Mouse (Mus musculus) intestine, postnatal 0 days (tissue): Measurements from ENCODE around the gene Olfr370. TPM values are rescaled to one million over a fixed set of nuclear protein-coding genes. Genes with fewer than 3 reads are reported as not detected.
"Not testable (repeated sequence)": the region's sequence is repeated elsewhere in the genome, so short reads cannot be mapped to it uniquely, and the experiment has no call there.

ENCODE experiments used
- ATAC-seq: fragments of 200-750 bp; cut with Nextera tagmentation; 2 replicates; pipeline ENCODE4 v1.8.0; 2017; ENCODE audit warnings: mild to moderate bottlenecking, moderate TSS enrichment, moderate library complexity
- H3K27ac ChIP-seq: fragments of 300-500 bp; sonication (generic); 2 replicates; pipeline ENCODE4 v1.5.1; 2014; ENCODE audit warnings: mild to moderate bottlenecking, low read depth, low read length, moderate library complexity
- H3K27me3 ChIP-seq: fragments of 300-500 bp; sonication (generic); replicated peaks from 2 replicates; pipeline ENCODE4 v1.6.1; 2014; ENCODE audit warnings: low read length, mixed read lengths; ENCODE audit not compliant: control insufficient read depth, insufficient read depth
- H3K36me3 ChIP-seq: fragments of 300-500 bp; sonication (generic); 2 replicates; pipeline ENCODE4 v1.6.1; 2014; ENCODE audit warnings: mild to moderate bottlenecking, moderate library complexity; ENCODE audit not compliant: control insufficient read depth, insufficient read depth
- H3K4me1 ChIP-seq: fragments of 300-500 bp; sonication (generic); replicated peaks from 2 replicates; pipeline ENCODE4 v1.6.1; 2014; ENCODE audit warnings: antibody characterized with exemption, low read length, mixed read lengths; ENCODE audit not compliant: control insufficient read depth, insufficient read depth
- H3K4me2 ChIP-seq: fragments of 300-500 bp; sonication (generic); replicated peaks from 2 replicates; pipeline ENCODE4 v1.6.1; 2014; ENCODE audit warnings: low read depth, mild to moderate bottlenecking, moderate library complexity
- H3K4me3 ChIP-seq: fragments of 300-500 bp; sonication (generic); 2 replicates; pipeline ENCODE4 v1.5.1; 2014; ENCODE audit warnings: low read depth, low read length
- H3K9ac ChIP-seq: fragments of 300-500 bp; sonication (generic); 2 replicates; pipeline ENCODE4 v1.6.1; 2014; ENCODE audit warnings: mild to moderate bottlenecking, low read depth, low read length
- H3K9me3 ChIP-seq: fragments of 300-500 bp; sonication (generic); 2 replicates; pipeline ENCODE4 v1.6.1; 2016; ENCODE audit warnings: mixed run types; ENCODE audit not compliant: control insufficient read depth
- CTCF ChIP-seq: sonication (generic); IDR thresholded peaks from 2 replicates; pipeline ENCODE4 v1.5.1; 2016; ENCODE audit warnings: low read depth, mild to moderate bottlenecking, control low read depth, antibody characterized with exemption, moderate library complexity
- WGBS: fragments of 180-500 bp; shearing (Covaris S2); extraction: QIAGEN DNeasy Blood & Tissue Kit; methylation state at CpG from one replicate; pipeline ENCODE4 v1.1.7; 2014; 5-methylcytosine and 5-hydroxymethylcytosine counted together
- polyA plus RNA-seq: library from polyadenylated mRNA; unstranded; fragments of >200 nt; fragmentation: Nextera tagmentation; extraction: Ambion mirVana; gene quantifications from 2 replicates; pipeline ENCODE4 v1.2.1, GENCODE M21; 2015

Gene Olfr370
- polyA plus RNA-seq, result not detected in 2 replicates

DNA sequence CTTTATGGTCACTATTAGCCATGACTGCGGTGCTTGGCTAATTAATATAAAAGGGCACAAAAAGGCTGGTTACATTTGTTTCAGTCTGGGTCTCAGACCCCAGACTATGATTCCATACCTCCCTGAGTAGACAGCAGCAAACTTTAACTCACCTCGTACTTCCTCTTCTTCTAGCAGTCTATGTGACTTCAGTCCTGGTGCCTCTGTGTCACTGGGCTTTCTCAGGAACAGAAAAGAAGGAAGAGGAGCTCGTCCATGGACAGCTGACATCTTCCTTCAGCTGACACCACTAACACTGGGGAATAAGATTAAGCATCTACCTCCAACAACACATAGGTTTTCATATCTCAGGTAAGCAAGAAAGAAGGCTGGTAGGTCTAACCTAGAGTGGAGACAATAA lies at the start of gene Olfr370:
Gene Olfr370 (plus strand): TSS at position 45 of the 400 bp plus-strand sequence.
- no peaks in the 10 kb centered on the region for H3K9me3 ChIP-seq
- WGBS, result 80% methylated on average over 3 of the region's 3 CpGs

DNA sequence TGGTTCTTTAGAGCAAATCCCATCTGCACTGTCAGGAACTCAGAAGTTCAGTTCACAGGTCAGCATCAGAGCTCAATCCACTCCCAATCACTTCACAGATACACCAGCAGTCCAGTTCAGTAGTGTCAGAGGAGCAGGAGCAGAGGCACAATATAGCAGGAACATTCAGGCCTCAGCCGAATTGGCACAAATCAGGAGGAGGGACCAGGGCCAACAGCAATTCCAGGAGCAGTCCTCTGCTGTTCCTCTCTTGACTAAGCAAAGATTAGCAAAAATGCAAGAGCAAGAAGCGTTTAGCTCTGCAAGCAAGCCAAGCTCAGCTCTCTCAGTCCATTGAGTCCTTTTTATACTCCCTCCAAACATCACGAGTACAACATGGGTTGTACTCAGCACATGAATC lies 23.9 kb upstream of the Olfr370 start:
- TF ChIP-seq CTCF, result no peak
- Histone ChIP-seq H3K36me3 (no peaks in the 10 kb centered on the region), H3K27me3 (no peaks in the 10 kb centered on the region), H3K9me3 (no peaks in the 10 kb centered on the region), H3K9ac (no peak overlapping the region), H3K4me1 (no peaks in the 10 kb centered on the region), H3K4me3 (no peak overlapping the region), H3K4me2 (no peak overlapping the region), H3K27ac (no peak overlapping the region)
- no peak for ATAC-seq
- 80% methylated on average over 3 of the region's 3 CpGs for WGBS

More for the DNA sequence above, at the start of gene Olfr370:
- ATAC-seq, result no peak
- no peaks in the 10 kb centered on the region for H3K27me3 ChIP-seq
- no peak within 1 kb of the TSS for H3K9ac ChIP-seq
- H3K4me1 ChIP-seq, result no peaks in the 10 kb centered on the region
- H3K27ac ChIP-seq, result no peak within 1 kb of the TSS
- H3K4me3 ChIP-seq, result no peak within 1 kb of the TSS
- no peak within 1 kb of the TSS for H3K4me2 ChIP-seq
- no peaks in the 10 kb centered on the region for H3K36me3 ChIP-seq
- no peak for TF ChIP-seq CTCF

DNA sequence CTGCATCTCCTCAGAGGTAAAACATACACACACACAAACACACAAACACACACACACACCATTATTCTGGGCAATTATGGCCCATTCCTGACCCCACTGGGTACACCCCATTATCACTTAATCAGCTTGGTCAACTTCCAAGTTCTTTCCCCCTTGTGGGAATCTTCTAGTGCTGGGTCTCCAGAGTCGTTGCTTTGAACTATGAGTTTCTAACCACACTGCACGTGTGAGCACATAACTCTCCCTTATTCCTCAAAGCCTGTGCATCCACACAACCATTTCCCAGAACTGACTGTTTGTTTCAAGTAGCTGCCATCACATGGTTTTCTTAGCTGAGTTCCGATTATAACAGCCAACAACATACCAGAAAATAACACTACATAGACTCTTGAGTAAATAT lies 15.1 kb upstream of the Olfr370 start:
- Histone ChIP-seq H3K27ac (no peak overlapping the region), H3K27me3 (no peaks in the 10 kb centered on the region), H3K4me1 (no peaks in the 10 kb centered on the region), H3K4me2 (no peak overlapping the region), H3K4me3 (no peak overlapping the region), H3K36me3 (no peaks in the 10 kb centered on the region), H3K9ac (no peak overlapping the region), H3K9me3 (no peaks in the 10 kb centered on the region)
- TF ChIP-seq CTCF, result no peak
- ATAC-seq, result no peak
- WGBS, result 39% methylated on average over 3 of the region's 3 CpGs

DNA sequence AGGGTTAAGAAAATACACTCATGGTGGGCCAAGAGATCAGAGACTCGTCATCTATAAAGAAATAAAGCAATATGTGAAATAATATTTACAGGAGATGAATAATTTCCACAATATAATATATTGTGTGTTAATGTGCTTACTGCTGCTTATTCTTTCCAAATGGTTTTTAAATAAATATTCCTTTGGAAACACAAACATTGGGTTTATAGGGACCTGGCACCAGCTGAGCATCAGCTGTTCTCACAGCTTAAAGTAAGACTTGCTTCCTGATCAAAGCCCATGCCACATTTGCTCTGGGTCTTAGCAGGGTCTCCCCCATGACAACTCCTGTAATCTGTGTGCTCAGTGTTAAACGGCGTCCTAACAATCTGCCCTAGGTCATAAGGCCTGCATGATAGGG lies 14.7 kb upstream of the Olfr370 start:
- H3K36me3 ChIP-seq, H3K4me2 ChIP-seq, H3K4me3 ChIP-seq, H3K27ac ChIP-seq, H3K4me1 ChIP-seq, H3K9ac ChIP-seq, H3K27me3 ChIP-seq, H3K9me3 ChIP-seq, ATAC-seq: not testable (repeated sequence)
- 55% methylated on average over 3 of the region's 3 CpGs for WGBS

DNA sequence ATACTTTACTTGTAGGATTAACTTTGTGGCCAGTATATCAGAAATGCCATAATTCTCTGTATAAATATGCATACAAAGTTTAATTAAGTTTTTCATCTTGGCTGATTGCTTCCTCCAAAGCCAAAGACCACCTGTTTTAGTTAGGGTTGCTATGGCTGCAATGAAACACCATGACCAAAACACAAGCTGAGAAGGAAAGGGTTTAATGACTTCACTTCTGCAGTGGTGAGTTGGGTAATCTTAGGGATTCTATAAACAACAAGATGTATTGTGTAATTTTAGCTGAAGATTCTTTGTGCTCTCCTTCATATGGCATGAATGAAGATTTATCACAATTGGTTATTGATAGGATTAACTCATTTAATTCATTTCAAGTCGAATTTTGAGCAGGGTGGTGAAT lies 14.3 kb upstream of the Olfr370 start:
- no peaks in the 10 kb centered on the region for H3K36me3 ChIP-seq
- no peak overlapping the region for H3K4me3 ChIP-seq
- H3K4me2 ChIP-seq, result no peak overlapping the region
- WGBS, result 31% methylated on average over 1 of the region's 1 CpGs
- H3K4me1 ChIP-seq, result no peaks in the 10 kb centered on the region
- H3K9me3 ChIP-seq, result no peaks in the 10 kb centered on the region
- H3K27me3 ChIP-seq, result no peaks in the 10 kb centered on the region
- no peak for ATAC-seq
- no peak overlapping the region for H3K27ac ChIP-seq
- no peak for TF ChIP-seq CTCF
- H3K9ac ChIP-seq, result no peak overlapping the region

DNA sequence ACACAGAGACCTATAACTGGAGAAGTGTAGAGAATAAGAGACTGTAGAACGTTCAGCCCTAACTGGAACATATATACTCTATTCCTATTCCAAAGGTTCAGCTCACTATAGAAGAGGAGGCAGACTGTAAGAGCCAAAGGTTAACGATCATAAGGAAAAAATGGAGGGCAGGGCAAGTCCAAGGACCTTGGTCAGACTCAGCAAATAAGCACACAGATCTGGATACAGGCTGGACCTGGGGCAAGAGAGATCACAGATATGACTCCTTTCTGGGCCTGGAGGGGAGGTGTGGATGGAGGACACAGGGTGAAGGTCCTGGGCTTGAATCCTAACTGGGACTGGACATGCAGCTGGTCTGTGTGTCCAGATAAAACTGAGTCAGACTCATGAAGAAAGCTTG lies 778 bp upstream of the Olfr370 start:
- no peak overlapping the region for H3K9ac ChIP-seq

DNA sequence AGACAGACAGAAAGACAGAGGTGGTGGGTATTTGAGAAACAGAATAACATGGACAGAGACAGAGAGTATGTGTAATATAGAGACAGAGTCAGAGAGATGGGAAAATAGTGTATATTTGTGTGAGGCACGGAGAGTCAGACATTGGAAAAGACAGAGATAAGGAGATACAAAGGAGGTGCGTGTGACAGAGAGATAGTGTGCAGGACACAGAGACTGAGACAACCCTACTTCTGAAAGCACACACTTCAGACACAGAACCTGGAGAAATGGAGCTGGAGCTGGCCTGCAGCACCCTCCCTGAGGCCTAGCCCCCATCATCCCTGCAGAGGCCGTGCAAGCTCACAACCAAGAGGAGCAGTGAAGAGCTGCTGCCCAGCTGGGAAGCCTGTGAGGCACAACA lies 27.1 kb downstream of the Olfr370 start:
- Histone ChIP-seq H3K4me1 (no peaks in the 10 kb centered on the region; the same call in 1 of the 2 replicates), H3K4me3 (no peak overlapping the region), H3K4me2 (no peak overlapping the region), H3K9ac (no peak overlapping the region), H3K27ac (no peak overlapping the region), H3K36me3 (no peaks in the 10 kb centered on the region), H3K27me3 (no peaks in the 10 kb centered on the region), H3K9me3 (no peaks in the 10 kb centered on the region)
- no peak for TF ChIP-seq CTCF
- 77% methylated on average over 3 of the region's 3 CpGs for WGBS
- ATAC-seq, result no peak

More for the DNA sequence above, 778 bp upstream of the Olfr370 start:
- H3K36me3 ChIP-seq, result no peaks in the 10 kb centered on the region
- H3K4me1 ChIP-seq, result no peaks in the 10 kb centered on the region
- no peaks in the 10 kb centered on the region for H3K9me3 ChIP-seq
- H3K4me2 ChIP-seq, result no peak overlapping the region
- 58% methylated on average over 2 of the region's 2 CpGs for WGBS
- peak; percentile 54 for ATAC-seq
- TF ChIP-seq CTCF, result no peak
- H3K4me3 ChIP-seq, result no peak overlapping the region
- H3K27ac ChIP-seq, result no peak overlapping the region
- no peaks in the 10 kb centered on the region for H3K27me3 ChIP-seq
